Mouse (Mus musculus): ENCODE results near the gene Rpl26.

Rpl26 gene

GRCm38 (mm10) chr11:68901351-68902046 lies at the start of gene Rpl26:
TSS of gene Rpl26 (plus strand) at chr11:68901583.
- peak; percentile 100 for DNase-seq

GRCm38 (mm10) chr11:68851644-68852485 lies 49.5 kb upstream of the Rpl26 start:
- DNase-seq: no peak

GRCm38 (mm10) chr11:68852486-68852901 lies 48.9 kb upstream of the Rpl26 start:
- DNase-seq: no peak

- DNase-seq: peak; percentile 100
These were observed 48.4 kb upstream of the Rpl26 start for GRCm38 (mm10) chr11:68852932-68853409.

GRCm38 (mm10) chr11:68853611-68854401 lies 47.6 kb upstream of the Rpl26 start:
- peak; percentile 22 for DNase-seq

- DNase-seq: no peak
These were observed 46.8 kb upstream of the Rpl26 start for GRCm38 (mm10) chr11:68854621-68855020.

- DNase-seq: no peak
These were observed 44.1 kb upstream of the Rpl26 start for GRCm38 (mm10) chr11:68857329-68857728.

- no peak for DNase-seq
These were observed 41.3 kb upstream of the Rpl26 start for GRCm38 (mm10) chr11:68859943-68860593.

- DNase-seq: no peak
These were observed 39.1 kb upstream of the Rpl26 start for GRCm38 (mm10) chr11:68862260-68862659.

GRCm38 (mm10) chr11:68863631-68864091 lies 37.7 kb upstream of the Rpl26 start:
- no peak for DNase-seq

- peak; percentile 34 for DNase-seq
These were observed 36.7 kb upstream of the Rpl26 start for GRCm38 (mm10) chr11:68864544-68865189.

GRCm38 (mm10) chr11:68871277-68871676 lies 30.1 kb upstream of the Rpl26 start:
- no peak for DNase-seq

- no peak for DNase-seq
These were observed 29.6 kb upstream of the Rpl26 start, which contains the start of gene Ndel1 for GRCm38 (mm10) chr11:68871748-68872147. TSS of gene Ndel1 (minus strand) at chr11:68871858.

GRCm38 (mm10) chr11:68874841-68875240 lies 26.5 kb upstream of the Rpl26 start:
- peak; percentile 78 for DNase-seq

GRCm38 (mm10) chr11:68878811-68879210 lies 22.6 kb upstream of the Rpl26 start:
- DNase-seq: no peak

- DNase-seq: no peak
These were observed 19.3 kb upstream of the Rpl26 start for GRCm38 (mm10) chr11:68882107-68882506.

- no peak for DNase-seq
These were observed 17.5 kb upstream of the Rpl26 start for GRCm38 (mm10) chr11:68883843-68884242.

- no peak for DNase-seq
These were observed 17.0 kb upstream of the Rpl26 start for GRCm38 (mm10) chr11:68884368-68884767.

- no peak for DNase-seq
These were observed 15.3 kb upstream of the Rpl26 start for GRCm38 (mm10) chr11:68886091-68886490.

GRCm38 (mm10) chr11:68888253-68888652 lies 13.1 kb upstream of the Rpl26 start, which contains the start of gene Rnf222:
TSS of gene Rnf222 (plus strand) at chr11:68888553.
- DNase-seq: peak; percentile 23

- no peak for DNase-seq
These were observed 12.7 kb upstream of the Rpl26 start for GRCm38 (mm10) chr11:68888653-68889052.

- DNase-seq: no peak
These were observed 10.8 kb upstream of the Rpl26 start for GRCm38 (mm10) chr11:68890625-68891024.

Data from retina, postnatal 1 day (tissue).